Mouse (Mus musculus) MEL (cell line): ENCODE measurements at regions not wholly inside any gene's neighbourhood (a gene's known extent, or its start where the extent isn't known, plus 50 kb on each side); places are given as distances from the start of the nearest gene placed in this dataset.

Experiments
- DNase-seq: peaks from one replicate; pipeline ENCODE4 v3.0.0; 2011; ENCODE audit warnings: low read depth, low spot score
- H3K27ac ChIP-seq: 2 replicates; pipeline ENCODE4 v1.5.1; 2012; ENCODE audit warnings: low read depth, mild to moderate bottlenecking, control low read depth, low read length, moderate library complexity; ENCODE audit not compliant: control insufficient read depth
- H3K27me3 ChIP-seq, 2 experiments: fragments of 150-350 bp in 1 of 2; sonication (generic) in 1 of 2; 2 replicates each; pipeline ENCODE4 v1.6.1; 2012; ENCODE audit warnings: low read length in 2 of 2, mild to moderate bottlenecking in 2 of 2, improper control_type of control experiment in 1 of 2, moderate library complexity in 1 of 2; ENCODE audit not compliant: insufficient read depth in 2 of 2, control insufficient read depth in 1 of 2
- H3K36me3 ChIP-seq, 2 experiments: 2 replicates each; pipeline ENCODE4 v1.6.1; 2012 to 2014; ENCODE audit warnings: low read length in 2 of 2, improper control_type of control experiment in 1 of 2, inconsistent platforms in 1 of 2, mild to moderate bottlenecking in 1 of 2; ENCODE audit not compliant: insufficient read depth in 2 of 2, control insufficient read depth in 1 of 2
- H3K4me1 ChIP-seq, 2 experiments: fragments of 150-350 bp in 1 of 2; sonication (generic) in 1 of 2; 2 replicates each; pipeline ENCODE4 v1.6.1; 2012; ENCODE audit warnings: low read length in 2 of 2, improper control_type of control experiment in 1 of 2, mild to moderate bottlenecking in 1 of 2; ENCODE audit not compliant: insufficient read depth in 2 of 2, control insufficient read depth in 1 of 2
- H3K4me3 ChIP-seq, 2 experiments: fragments of 150-350 bp in 1 of 2; sonication (generic) in 1 of 2; 2 replicates each; pipeline ENCODE4 v1.5.1; 2012; ENCODE audit warnings: low read depth in 2 of 2, low read length in 2 of 2, mild to moderate bottlenecking in 2 of 2, moderate library complexity in 2 of 2, control low read depth in 1 of 2, improper control_type of control experiment in 1 of 2; ENCODE audit not compliant: control insufficient read depth in 1 of 2, insufficient read depth in 1 of 2
- H3K79me2 ChIP-seq: 2 replicates; pipeline ENCODE4 v1.6.1; 2012; ENCODE audit warnings: mild to moderate bottlenecking, low read length, moderate library complexity; ENCODE audit not compliant: control insufficient read depth, poor library complexity, insufficient read depth
- H3K9ac ChIP-seq: 2 replicates; pipeline ENCODE4 v1.6.1; 2012; ENCODE audit warnings: low read depth, mild to moderate bottlenecking, control low read depth, low read length, moderate library complexity; ENCODE audit not compliant: control insufficient read depth, poor library complexity, severe bottlenecking
- H3K9me3 ChIP-seq: fragments of 150-350 bp; sonication (generic); replicated peaks from 2 replicates; pipeline ENCODE4 v1.6.1; 2012; ENCODE audit warnings: mild to moderate bottlenecking, low read length, improper control_type of control experiment, moderate library complexity; ENCODE audit not compliant: insufficient read depth
- BHLHE40 ChIP-seq: IDR thresholded peaks from 2 replicates; pipeline ENCODE4 v1.6.1; 2012; ENCODE audit warnings: low read depth, mild to moderate bottlenecking, inconsistent platforms, low read length, improper control_type of control experiment, borderline replicate concordance
- CHD2 ChIP-seq: IDR thresholded peaks from 2 replicates; pipeline ENCODE4 v1.6.1; 2011; ENCODE audit warnings: low read length, improper control_type of control experiment
- CTCF ChIP-seq, 3 experiments: IDR thresholded peaks in 2 of 3; conservative IDR thresholded peaks in 1 of 3; 2 replicates each; pipeline ENCODE4 v1.5.1; 2011 to 2012; ENCODE audit warnings: low read length in 3 of 3, low read depth in 2 of 3, mild to moderate bottlenecking in 2 of 3, improper control_type of control experiment in 1 of 3, inconsistent platforms in 1 of 3, mixed read lengths in 1 of 3, moderate library complexity in 1 of 3; ENCODE audit not compliant: control insufficient read depth in 1 of 3, insufficient read depth in 1 of 3, poor library complexity in 1 of 3, severe bottlenecking in 1 of 3
- E2F4 ChIP-seq: IDR thresholded peaks from 2 replicates; pipeline ENCODE4 v1.6.1; 2011; ENCODE audit warnings: low read depth, low read length, improper control_type of control experiment, borderline replicate concordance
- ELF1 ChIP-seq: IDR thresholded peaks from 2 replicates; pipeline ENCODE4 v1.6.1; 2014; ENCODE audit warnings: low read depth, mild to moderate bottlenecking, inconsistent platforms, low read length, improper control_type of control experiment, moderate library complexity
- EP300 ChIP-seq, 2 experiments: IDR thresholded peaks; 2 replicates each; pipeline ENCODE4 v1.6.1; 2011; ENCODE audit warnings: improper control_type of control experiment in 2 of 2, low read length in 2 of 2, low read depth in 1 of 2, mild to moderate bottlenecking in 1 of 2
- MAFK ChIP-seq: IDR thresholded peaks from 2 replicates; pipeline ENCODE4 v1.6.1; 2011; ENCODE audit warnings: low read depth, mild to moderate bottlenecking, low read length, improper control_type of control experiment, borderline replicate concordance
- MAX ChIP-seq: IDR thresholded peaks from 2 replicates; pipeline ENCODE4 v1.6.1; 2011; ENCODE audit warnings: low read length, improper control_type of control experiment
- NELFE ChIP-seq: IDR thresholded peaks from 2 replicates; pipeline ENCODE4 v1.6.1; 2011; ENCODE audit warnings: low read depth, low read length, improper control_type of control experiment
- POLR2AphosphoS2 ChIP-seq: IDR thresholded peaks from 2 replicates; pipeline ENCODE4 v1.6.1; 2011; ENCODE audit warnings: low read length, improper control_type of control experiment
- RAD21 ChIP-seq: IDR thresholded peaks from 2 replicates; pipeline ENCODE4 v1.6.1; 2011; ENCODE audit warnings: mild to moderate bottlenecking, low read depth, low read length, improper control_type of control experiment
- RCOR1 ChIP-seq: IDR thresholded peaks from 2 replicates; pipeline ENCODE4 v1.6.1; 2012; ENCODE audit warnings: low read depth, mild to moderate bottlenecking, inconsistent platforms, low read length, improper control_type of control experiment
- SMC3 ChIP-seq: IDR thresholded peaks from 2 replicates; pipeline ENCODE4 v1.6.1; 2011; ENCODE audit warnings: low read depth, low read length, improper control_type of control experiment
- TBP ChIP-seq: IDR thresholded peaks from 2 replicates; pipeline ENCODE4 v1.8.0; 2011; ENCODE audit warnings: low read depth, low read length, improper control_type of control experiment
- USF1 ChIP-seq: IDR thresholded peaks from 2 replicates; pipeline ENCODE4 v1.6.1; 2014; ENCODE audit warnings: low read depth, mild to moderate bottlenecking, inconsistent platforms, low read length, improper control_type of control experiment, moderate library complexity
- USF2 ChIP-seq, 2 experiments: IDR thresholded peaks; 2 replicates each; pipeline ENCODE4 v1.6.1; 2011 to 2012; ENCODE audit warnings: improper control_type of control experiment in 2 of 2, low read length in 2 of 2, borderline replicate concordance in 1 of 2, inconsistent platforms in 1 of 2, low read depth in 1 of 2, mild to moderate bottlenecking in 1 of 2; ENCODE audit not compliant: insufficient read depth in 1 of 2
- ZC3H11A ChIP-seq: IDR thresholded peaks from 2 replicates; pipeline ENCODE4 v1.6.1; 2012; ENCODE audit warnings: low read depth, mild to moderate bottlenecking, inconsistent platforms, low read length, improper control_type of control experiment
- ZKSCAN1 ChIP-seq: IDR thresholded peaks from 2 replicates; pipeline ENCODE4 v1.6.1; 2012; ENCODE audit warnings: low read depth, mild to moderate bottlenecking, inconsistent platforms, low read length, improper control_type of control experiment, moderate library complexity
- ZNF384 ChIP-seq: IDR thresholded peaks from 2 replicates; pipeline ENCODE4 v1.6.1; 2012; ENCODE audit warnings: low read depth, mild to moderate bottlenecking, inconsistent platforms, low read length, improper control_type of control experiment

DNA sequence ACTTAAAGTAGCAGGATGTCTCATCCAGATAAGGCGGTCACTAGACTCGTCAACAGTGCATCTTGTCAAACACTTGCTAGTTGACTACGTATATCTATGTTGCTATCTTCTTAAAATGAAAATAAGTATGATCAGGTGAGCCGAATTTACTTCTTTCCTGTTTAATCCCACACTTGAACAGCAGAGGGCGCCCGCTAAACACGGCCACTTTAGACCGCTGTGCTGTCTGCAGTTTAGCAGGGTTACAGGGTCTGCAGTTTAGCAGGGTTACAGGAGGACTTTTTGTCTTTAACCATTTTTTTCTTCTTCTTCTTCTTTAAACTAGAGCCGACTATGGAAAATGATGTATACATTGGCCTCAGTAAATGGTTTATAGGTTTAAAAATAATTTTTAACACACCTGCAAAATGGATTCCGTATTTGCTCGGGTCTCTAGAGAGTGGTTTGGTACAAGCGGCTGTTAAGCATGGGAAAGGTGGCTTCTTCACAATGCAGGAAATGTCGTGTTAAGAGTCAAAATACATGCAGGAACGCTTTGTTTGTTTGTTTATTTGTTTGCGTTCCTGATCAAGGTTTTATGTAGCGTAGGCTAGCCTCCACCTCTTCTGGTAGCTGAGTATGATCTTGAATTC is 323.2 kb downstream of the Chl1 start:
- H3K27me3 ChIP-seq: no peaks in the 10 kb centered on the region
- no peaks in the 10 kb centered on the region for H3K79me2 ChIP-seq
- no peaks in the 10 kb centered on the region for H3K36me3 ChIP-seq
- peak; percentile 25 for DNase-seq
- no peaks in the 10 kb centered on the region for H3K4me1 ChIP-seq
- no peak overlapping the region for H3K4me3 ChIP-seq
- H3K27ac ChIP-seq: no peak overlapping the region
- no peak for TF ChIP-seq EP300 (IDR thresholded peaks at IDR 0.05; ENCODE audit: low read depth in 1 of 2, low read length in 2 of 2)
- TF ChIP-seq USF2 (IDR thresholded peaks at IDR 0.05; ENCODE audit: borderline replicate concordance in 1 of 2, insufficient read depth in 1 of 2, low read depth in 1 of 2, low read length in 2 of 2): no peak
- peak; percentile 47 for TF ChIP-seq SMC3
- TF ChIP-seq CTCF (IDR thresholded peaks at IDR 0.05 in 2 of 3, conservative IDR thresholded peaks at IDR 0.05 in 1 of 3; ENCODE audit: control insufficient read depth in 1 of 3, insufficient read depth in 1 of 3, low read depth in 2 of 3, low read length in 3 of 3, poor library complexity in 1 of 3, severe bottlenecking in 1 of 3): peak; percentile 39 to 65 (median 47)
- peak; percentile 18; the same call in 1 of the 2 replicates for TF ChIP-seq ZC3H11A
- peak; percentile 36 for TF ChIP-seq RAD21
- no peak overlapping the region for H3K9ac ChIP-seq
- no peaks in the 10 kb centered on the region for H3K9me3 ChIP-seq

DNA sequence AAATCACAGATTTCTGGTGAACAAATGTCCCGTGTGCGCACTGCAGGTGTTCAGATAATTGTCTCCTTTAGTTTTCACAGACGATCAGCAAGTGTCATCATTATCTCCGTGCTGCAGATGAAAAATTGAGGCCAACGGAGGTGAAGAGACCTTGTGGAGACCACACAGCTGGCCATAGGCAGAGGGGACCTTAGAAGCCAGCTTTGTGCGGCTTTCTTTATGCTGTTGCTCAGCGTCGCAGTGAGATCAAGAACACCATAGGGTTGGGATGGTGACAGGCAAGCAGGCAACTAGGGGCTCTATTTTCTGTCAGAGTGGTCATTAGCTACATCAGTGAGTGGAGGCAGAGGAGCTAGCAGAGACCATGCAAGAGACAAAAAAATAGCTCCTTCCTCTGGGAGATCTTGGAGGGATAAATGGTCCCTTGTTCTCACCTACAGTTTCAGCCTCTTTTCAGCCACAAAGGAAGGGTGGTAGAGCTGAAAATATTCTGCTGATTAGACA is 324.4 kb downstream of the Chl1 start:
- Histone ChIP-seq H3K4me3 (no peak overlapping the region), H3K4me1 (no peaks in the 10 kb centered on the region), H3K27me3 (no peaks in the 10 kb centered on the region), H3K9ac (no peak overlapping the region), H3K36me3 (no peaks in the 10 kb centered on the region), H3K79me2 (no peaks in the 10 kb centered on the region), H3K27ac (no peak overlapping the region), H3K9me3 (no peaks in the 10 kb centered on the region)
- TF ChIP-seq ZKSCAN1: no peak
- no peak for TF ChIP-seq RAD21
- no peak for TF ChIP-seq BHLHE40
- TF ChIP-seq MAX: no peak
- no peak for TF ChIP-seq TBP
- TF ChIP-seq E2F4: no peak
- no peak for TF ChIP-seq ELF1
- TF ChIP-seq CHD2: no peak
- no peak for TF ChIP-seq POLR2AphosphoS2
- no peak for TF ChIP-seq ZNF384
- DNase-seq: no peak

DNA sequence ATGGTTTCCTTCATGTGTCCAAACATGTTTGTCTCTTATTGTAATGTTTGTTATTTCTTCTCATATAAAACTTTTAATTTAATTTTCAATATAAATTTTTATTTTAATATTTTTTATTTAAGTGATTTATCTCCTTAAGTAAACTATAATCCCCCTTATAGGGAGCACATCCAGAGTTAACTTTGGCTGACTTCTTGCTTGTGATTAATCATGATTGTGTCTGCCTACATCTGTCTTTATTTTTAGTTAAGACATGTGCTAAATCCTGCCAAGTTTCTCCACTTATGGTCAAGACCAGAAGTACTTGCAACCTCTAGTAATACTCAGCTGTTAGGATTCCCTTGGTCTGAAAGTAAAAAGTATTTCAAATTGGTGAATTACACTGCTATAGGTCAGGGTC is 349.4 kb downstream of the Chl1 start:
- DNase-seq: no peak
- no peak overlapping the region for H3K4me3 ChIP-seq
- no peak for TF ChIP-seq MAX
- TF ChIP-seq USF1: no peak
- TF ChIP-seq RCOR1: no peak
- no peak for TF ChIP-seq CHD2
- no peak for TF ChIP-seq BHLHE40
- TF ChIP-seq ZKSCAN1: no peak
- no peak for TF ChIP-seq SMC3
- TF ChIP-seq MAFK: no peak
- TF ChIP-seq NELFE: no peak
- no peak for TF ChIP-seq ZC3H11A
- no peak overlapping the region for H3K9ac ChIP-seq
- no peaks in the 10 kb centered on the region for H3K9me3 ChIP-seq
- no peaks in the 10 kb centered on the region for H3K4me1 ChIP-seq
- no peak overlapping the region for H3K27ac ChIP-seq
- no peaks in the 10 kb centered on the region for H3K27me3 ChIP-seq
- no peaks in the 10 kb centered on the region for H3K36me3 ChIP-seq
- H3K79me2 ChIP-seq: no peaks in the 10 kb centered on the region
